Mouse (Mus musculus): ENCODE data around the gene Snx29. TPM values are rescaled to one million over a fixed set of nuclear protein-coding genes. Genes with fewer than 3 reads are reported as not detected.

Snx29 gene
- polyA plus RNA-seq, 1 experiment, result 1.1 TPM

DNA sequence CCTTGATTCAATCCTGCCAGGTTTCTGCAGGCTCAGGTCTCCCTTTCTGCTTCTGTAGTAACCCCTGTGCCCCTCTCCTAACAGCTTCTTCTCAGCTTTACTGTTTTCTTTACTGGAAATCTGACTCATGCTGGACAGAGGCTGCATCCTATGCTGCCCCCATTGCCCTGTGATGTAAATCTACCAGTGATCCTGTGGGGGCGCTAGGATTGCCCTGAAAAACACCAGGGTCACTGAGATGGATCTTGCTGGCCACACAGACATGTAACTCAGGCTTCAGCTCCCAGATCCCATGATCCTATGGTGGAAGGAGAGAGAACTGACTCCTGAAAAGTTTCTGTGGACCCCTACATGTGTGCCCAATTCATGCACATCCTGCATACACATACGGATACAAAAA, 73.9 kb downstream of the Snx29 start:
- no peaks in the 10 kb centered on the region for H3K9me3 ChIP-seq (ENCODE audit: control insufficient read depth, low read length)
- no peak overlapping the region for H3K4me3 ChIP-seq (replicated peaks)
- H3K27me3 ChIP-seq (ENCODE audit: control insufficient read depth), result no peaks in the 10 kb centered on the region
- H3K36me3 ChIP-seq (ENCODE audit: control insufficient read depth), result no peaks in the 10 kb centered on the region
- TF ChIP-seq GATA1 (IDR thresholded peaks at IDR 0.05; ENCODE audit: low read length), result no peak
- no peak for TF ChIP-seq TAL1 (IDR thresholded peaks at IDR 0.05; ENCODE audit: low read length)
- no peaks in the 10 kb centered on the region; the same call in 1 of the 2 replicates for H3K4me1 ChIP-seq (ENCODE audit: control insufficient read depth)

DNA sequence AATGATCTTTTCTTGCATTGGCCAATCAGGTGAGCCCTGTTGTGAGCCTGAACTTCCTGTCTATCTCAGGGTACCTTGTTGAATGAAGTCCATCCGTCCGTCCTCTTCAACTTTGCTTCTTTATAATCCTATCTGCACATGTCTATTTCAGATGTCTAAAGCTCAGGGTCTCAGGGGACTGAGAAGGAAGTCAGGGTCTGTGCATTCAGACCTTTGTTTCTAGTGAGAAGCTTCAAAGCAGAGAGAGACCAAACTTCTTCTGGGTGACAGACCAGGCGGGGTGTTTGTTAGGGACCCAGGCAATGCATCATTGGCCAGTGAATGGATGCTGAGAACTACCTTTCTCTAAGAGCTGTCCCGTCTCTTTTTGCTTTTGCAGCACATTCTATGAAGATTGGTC, 76.7 kb downstream of the Snx29 start:
- H3K36me3 ChIP-seq (ENCODE audit: control insufficient read depth), result peaks cover 3% of the 10 kb centered on the region; the same call in 1 of the 2 replicates
- H3K9me3 ChIP-seq (ENCODE audit: control insufficient read depth, low read length), result no peaks in the 10 kb centered on the region
- no peak for TF ChIP-seq TAL1 (IDR thresholded peaks at IDR 0.05; ENCODE audit: low read length)
- TF ChIP-seq GATA1 (IDR thresholded peaks at IDR 0.05; ENCODE audit: low read length), result no peak
- no peak overlapping the region for H3K4me3 ChIP-seq (replicated peaks)
- H3K4me1 ChIP-seq (ENCODE audit: control insufficient read depth), result no peaks in the 10 kb centered on the region
- no peaks in the 10 kb centered on the region for H3K27me3 ChIP-seq (ENCODE audit: control insufficient read depth)

DNA sequence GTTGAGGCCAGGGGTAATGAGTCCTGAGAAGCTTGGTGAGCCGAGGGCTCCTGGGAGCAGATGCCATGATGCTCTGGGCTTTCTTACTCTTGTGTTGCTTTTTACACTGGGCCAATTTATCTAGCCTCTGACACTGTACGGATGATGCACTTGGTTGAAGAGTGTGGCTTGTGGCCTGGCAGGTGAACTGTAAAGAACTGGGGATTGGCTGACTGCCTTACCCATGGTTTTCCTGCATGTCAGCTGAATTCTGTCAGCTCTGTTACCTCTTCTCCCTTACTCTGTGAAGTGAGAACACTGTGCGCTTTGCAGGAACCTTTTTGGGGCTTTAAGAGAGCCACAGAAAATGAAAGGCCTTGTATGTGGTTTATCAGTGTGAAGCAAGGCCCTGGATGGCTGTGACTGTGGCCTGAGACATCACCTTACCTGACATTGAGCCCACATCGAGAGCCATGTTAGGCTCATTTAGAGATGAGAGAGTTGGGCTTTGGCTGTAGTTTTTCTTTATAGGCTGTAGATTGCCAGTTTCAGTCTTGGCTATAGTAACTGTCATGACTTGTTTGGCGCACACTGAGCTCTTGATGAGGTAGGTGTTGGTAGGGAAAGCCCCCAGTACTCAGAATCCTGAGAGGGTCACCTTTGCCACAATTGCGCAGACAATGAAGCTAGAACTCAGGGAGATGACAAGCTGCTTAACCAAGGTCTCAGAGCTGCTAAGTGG, 77.3 kb downstream of the Snx29 start:
- Histone ChIP-seq H3K4me3 (replicated peaks) (no peak overlapping the region), H3K36me3 (ENCODE audit: control insufficient read depth) (peaks cover 3% of the 10 kb centered on the region; the same call in 1 of the 2 replicates), H3K9me3 (ENCODE audit: control insufficient read depth, low read length) (no peaks in the 10 kb centered on the region), H3K27me3 (ENCODE audit: control insufficient read depth) (no peaks in the 10 kb centered on the region), H3K4me1 (ENCODE audit: control insufficient read depth) (no peaks in the 10 kb centered on the region)
- TF ChIP-seq GATA1 (IDR thresholded peaks at IDR 0.05; ENCODE audit: low read length) (no peak), TAL1 (IDR thresholded peaks at IDR 0.05; ENCODE audit: low read length) (no peak)

DNA sequence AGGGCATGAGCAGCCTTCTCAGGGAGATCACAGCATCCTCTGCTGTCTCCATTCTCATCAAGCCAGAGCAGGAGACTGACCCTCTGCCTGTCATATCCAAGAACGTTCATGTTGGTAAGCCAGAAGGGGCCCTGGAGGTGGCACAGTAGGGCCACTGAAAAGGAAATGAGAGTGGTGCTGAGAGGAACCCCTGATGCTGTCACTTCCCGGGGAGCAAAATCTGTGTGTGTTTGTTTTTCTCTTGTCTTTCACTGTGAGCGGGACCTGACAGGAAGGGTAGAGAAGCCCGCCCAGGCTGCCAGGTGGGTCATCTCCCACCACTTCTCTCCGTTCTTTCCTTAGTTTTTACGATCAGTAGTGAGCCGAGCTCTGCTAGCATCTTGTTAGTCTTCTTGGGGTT, 78.2 kb downstream of the Snx29 start:
- H3K4me3 ChIP-seq (replicated peaks), result no peak overlapping the region
- TF ChIP-seq TAL1 (IDR thresholded peaks at IDR 0.05; ENCODE audit: low read length) (no peak), GATA1 (IDR thresholded peaks at IDR 0.05; ENCODE audit: low read length) (no peak)
- H3K36me3 ChIP-seq (ENCODE audit: control insufficient read depth), result peaks cover 3% of the 10 kb centered on the region; the same call in 1 of the 2 replicates
- no peaks in the 10 kb centered on the region for H3K9me3 ChIP-seq (ENCODE audit: control insufficient read depth, low read length)
- no peaks in the 10 kb centered on the region for H3K27me3 ChIP-seq (ENCODE audit: control insufficient read depth)
- no peaks in the 10 kb centered on the region for H3K4me1 ChIP-seq (ENCODE audit: control insufficient read depth)

DNA sequence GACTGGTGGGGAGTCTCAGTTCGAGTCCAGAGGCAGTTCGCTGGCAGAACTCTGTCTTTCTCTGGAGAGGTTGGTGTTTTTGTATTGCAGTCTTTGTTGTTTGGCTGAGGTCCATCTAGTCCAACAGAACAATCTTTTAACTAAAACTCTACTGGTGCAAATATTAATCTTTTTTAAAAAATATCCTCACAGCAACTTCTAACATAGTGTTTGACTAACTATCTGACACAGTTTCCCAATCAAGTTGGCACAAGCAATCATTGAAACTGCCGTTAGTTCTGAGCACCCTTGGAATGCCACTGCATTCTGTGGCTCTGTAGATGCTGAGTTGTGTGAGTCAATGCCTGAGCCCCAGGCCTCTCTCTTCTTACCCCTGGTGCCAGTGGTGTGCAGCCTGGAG, 82.5 kb downstream of the Snx29 start:
- H3K36me3 ChIP-seq (ENCODE audit: control insufficient read depth), result peaks cover 3% of the 10 kb centered on the region; the same call in 1 of the 2 replicates
- TF ChIP-seq TAL1 (IDR thresholded peaks at IDR 0.05; ENCODE audit: low read length) (no peak), GATA1 (IDR thresholded peaks at IDR 0.05; ENCODE audit: low read length) (no peak)
- no peaks in the 10 kb centered on the region for H3K27me3 ChIP-seq (ENCODE audit: control insufficient read depth)
- H3K4me1 ChIP-seq (ENCODE audit: control insufficient read depth), result no peaks in the 10 kb centered on the region
- H3K4me3 ChIP-seq (replicated peaks), result no peak overlapping the region
- no peaks in the 10 kb centered on the region for H3K9me3 ChIP-seq (ENCODE audit: control insufficient read depth, low read length)

DNA sequence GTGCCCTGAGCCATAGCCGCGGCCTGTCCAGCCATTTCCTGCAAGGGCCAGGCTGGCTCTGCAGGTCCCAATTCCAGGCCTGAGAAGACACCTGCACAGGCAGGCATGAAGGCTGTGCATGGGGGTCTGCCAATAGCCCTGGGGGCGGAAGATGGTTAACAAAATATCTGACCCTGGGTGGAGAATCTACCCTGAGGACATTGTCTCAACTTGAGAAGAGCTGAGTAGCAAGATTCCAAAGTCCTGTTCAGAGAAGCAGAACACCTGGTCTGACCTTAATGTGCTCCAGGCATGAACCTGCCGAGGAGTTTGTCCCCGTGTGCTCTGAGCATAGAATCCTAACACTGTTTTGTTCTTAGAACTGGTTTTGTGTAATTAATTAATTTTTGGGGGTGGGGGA, 83.5 kb downstream of the Snx29 start:
- Histone ChIP-seq H3K4me1 (ENCODE audit: control insufficient read depth) (no peaks in the 10 kb centered on the region), H3K9me3 (ENCODE audit: control insufficient read depth, low read length) (no peaks in the 10 kb centered on the region), H3K36me3 (ENCODE audit: control insufficient read depth) (peaks cover 3% of the 10 kb centered on the region; the same call in 1 of the 2 replicates), H3K27me3 (ENCODE audit: control insufficient read depth) (no peaks in the 10 kb centered on the region), H3K4me3 (replicated peaks) (no peak overlapping the region)
- TF ChIP-seq GATA1 (IDR thresholded peaks at IDR 0.05; ENCODE audit: low read length), result no peak
- no peak for TF ChIP-seq TAL1 (IDR thresholded peaks at IDR 0.05; ENCODE audit: low read length)

DNA sequence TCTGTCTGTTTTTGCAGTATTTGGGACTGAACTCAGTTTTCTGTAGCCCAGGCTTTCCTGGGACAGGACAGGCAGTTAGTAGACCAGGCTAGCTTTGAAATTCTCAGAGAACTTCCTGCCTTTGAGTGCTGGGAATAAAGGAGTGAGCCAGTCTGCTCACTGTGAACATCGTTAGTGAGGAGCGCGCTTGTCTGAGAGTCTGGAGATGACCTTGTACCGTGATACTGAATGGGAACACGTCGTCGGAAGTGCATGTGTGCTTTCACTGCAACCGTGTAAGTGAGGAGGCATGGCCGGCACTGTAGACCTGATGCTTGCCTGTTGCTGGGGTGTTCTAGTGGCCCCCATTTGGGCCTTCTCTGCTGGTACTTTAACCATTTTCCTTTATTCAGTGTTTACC, 83.9 kb downstream of the Snx29 start:
- Histone ChIP-seq H3K4me1 (ENCODE audit: control insufficient read depth) (no peaks in the 10 kb centered on the region), H3K9me3 (ENCODE audit: control insufficient read depth, low read length) (no peaks in the 10 kb centered on the region), H3K27me3 (ENCODE audit: control insufficient read depth) (no peaks in the 10 kb centered on the region), H3K36me3 (ENCODE audit: control insufficient read depth) (peaks cover 3% of the 10 kb centered on the region; the same call in 1 of the 2 replicates), H3K4me3 (replicated peaks) (no peak overlapping the region)
- TF ChIP-seq TAL1 (IDR thresholded peaks at IDR 0.05; ENCODE audit: low read length) (no peak), GATA1 (IDR thresholded peaks at IDR 0.05; ENCODE audit: low read length) (no peak)

DNA sequence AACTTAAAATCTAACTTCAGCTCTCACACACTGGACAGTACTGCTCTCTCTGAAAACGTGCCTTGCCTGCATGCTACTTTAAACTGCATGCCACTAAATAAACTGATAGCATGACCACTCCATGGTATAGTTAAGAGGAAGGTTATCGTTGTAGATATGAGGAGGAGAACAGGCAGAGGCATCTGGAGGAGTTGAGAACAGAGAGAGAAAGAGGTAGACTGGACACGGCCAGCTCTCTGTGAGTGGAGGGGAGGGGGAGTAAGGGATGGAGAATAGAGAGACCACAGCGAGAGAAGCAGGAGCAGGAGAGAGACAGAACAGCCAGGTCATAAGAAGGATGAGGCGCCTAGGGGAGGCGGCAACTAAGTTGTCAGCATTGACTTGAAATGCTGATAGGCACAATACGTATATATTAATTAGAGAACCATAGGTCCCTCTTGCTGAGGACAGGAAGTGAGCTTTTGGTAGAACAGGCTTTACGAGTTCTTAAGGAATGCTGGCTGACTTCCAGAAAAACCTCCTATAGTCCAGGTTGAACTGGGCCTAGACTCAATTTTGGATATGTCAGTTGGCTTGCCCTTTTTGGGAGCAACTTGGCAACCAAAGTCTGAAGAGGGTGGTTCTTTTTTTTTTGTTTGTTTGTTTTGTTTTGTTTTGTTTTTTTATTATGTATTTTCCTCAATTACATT, 85.4 kb downstream of the Snx29 start:
- no peaks in the 10 kb centered on the region for H3K27me3 ChIP-seq (ENCODE audit: control insufficient read depth)
- H3K4me3 ChIP-seq (replicated peaks), result no peak overlapping the region
- H3K36me3 ChIP-seq (ENCODE audit: control insufficient read depth), result peaks cover 3% of the 10 kb centered on the region; the same call in 1 of the 2 replicates
- no peaks in the 10 kb centered on the region for H3K9me3 ChIP-seq (ENCODE audit: control insufficient read depth, low read length)
- H3K4me1 ChIP-seq (ENCODE audit: control insufficient read depth), result no peaks in the 10 kb centered on the region
- TF ChIP-seq GATA1 (IDR thresholded peaks at IDR 0.05; ENCODE audit: low read length), result no peak
- TF ChIP-seq TAL1 (IDR thresholded peaks at IDR 0.05; ENCODE audit: low read length), result no peak

DNA sequence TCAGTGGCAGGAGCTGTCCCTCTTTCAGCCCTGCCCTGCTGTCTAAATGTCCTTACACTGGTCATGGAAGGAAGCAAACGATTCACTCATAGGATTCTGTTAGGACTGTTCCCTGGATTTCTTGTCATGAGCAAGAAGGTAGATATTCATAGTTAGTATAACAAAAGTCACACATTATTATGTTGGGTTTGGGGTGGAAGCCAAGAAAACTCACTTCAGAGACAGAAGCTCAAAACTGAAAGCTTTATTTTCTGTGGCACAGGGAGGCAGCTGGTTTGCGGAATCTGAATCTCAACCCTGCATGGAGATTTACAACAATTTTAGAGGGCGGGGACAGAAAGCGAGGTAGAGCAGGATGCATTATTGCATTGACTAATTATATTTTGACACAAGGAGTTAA, 86.0 kb downstream of the Snx29 start:
- Histone ChIP-seq H3K9me3 (ENCODE audit: control insufficient read depth, low read length) (no peaks in the 10 kb centered on the region), H3K4me3 (replicated peaks) (no peak overlapping the region), H3K27me3 (ENCODE audit: control insufficient read depth) (no peaks in the 10 kb centered on the region), H3K4me1 (ENCODE audit: control insufficient read depth) (no peaks in the 10 kb centered on the region), H3K36me3 (ENCODE audit: control insufficient read depth) (peaks cover under 1% of the 10 kb centered on the region; the same call in 1 of the 2 replicates)
- TF ChIP-seq TAL1 (IDR thresholded peaks at IDR 0.05; ENCODE audit: low read length), result no peak
- no peak for TF ChIP-seq GATA1 (IDR thresholded peaks at IDR 0.05; ENCODE audit: low read length)

Data from erythroblast, embryonic 14.5 days (primary cell).